Mouse (Mus musculus): ENCODE measurements around the gene Srrm4.

DNA sequence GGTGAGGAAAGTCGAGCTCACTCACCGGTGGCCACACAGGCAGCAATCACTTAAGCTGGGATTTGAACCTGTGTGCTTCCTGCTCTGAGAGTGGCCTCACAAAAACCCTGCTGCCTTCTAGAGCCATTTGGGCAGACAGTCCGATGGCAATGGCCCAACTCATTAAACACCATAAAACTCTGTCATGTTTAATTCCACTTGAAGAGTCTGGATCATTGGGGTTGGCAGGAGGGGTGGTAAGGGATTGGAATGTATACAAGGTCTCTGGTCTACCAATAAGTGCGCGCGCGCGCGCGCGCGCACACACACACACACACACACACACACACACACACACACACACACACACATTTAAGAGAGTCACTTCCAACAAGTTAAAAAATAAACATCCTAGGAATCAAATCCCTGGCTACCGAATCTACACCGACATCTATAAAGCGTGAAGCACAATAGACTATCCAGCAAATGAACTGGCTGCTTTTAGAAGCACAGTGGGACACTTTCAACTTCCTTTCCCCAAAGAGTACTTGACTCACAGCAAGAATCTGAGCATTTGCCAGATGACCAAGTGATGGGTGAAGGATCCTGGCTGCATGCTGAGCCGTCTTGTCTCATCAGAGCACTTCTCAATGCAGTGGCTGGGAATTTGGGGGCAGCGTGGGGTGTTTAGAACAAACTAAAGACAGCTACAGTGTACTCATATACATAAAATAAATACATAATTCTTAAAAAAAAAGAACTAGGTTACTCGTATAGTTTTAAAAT, 112.8 kb downstream of the Srrm4 start:
- TF ChIP-seq CTCF (IDR thresholded peaks at IDR 0.05; ENCODE audit: extremely low read depth, insufficient read length, insufficient replicate concordance, low read depth, low read length): no peak
- TF ChIP-seq POLR2A (IDR thresholded peaks at IDR 0.05; ENCODE audit: low read depth, low read length): no peak

All from small intestine, adult 2 months (tissue).